27 mouse cellular contexts compared by ENCODE assay signal in genomic region chrX:155193732-155194443, GRCm38 (mm10). TPM values are rescaled to one million over a fixed set of nuclear protein-coding genes. Genes with fewer than 3 reads are reported as not detected.
A peak's percentile ranks its signal among the peaks of the same experiment; 100 is the strongest.
DNase-seq lines count a peak whose midpoint lies in the region; ATAC-seq and TF ChIP-seq lines count a peak whose summit lies in the region.
"Had no signal": no experiment of that assay in that cellular context is flagged by ENCODE, and none has a peak within 500 bp of the region (broad histone marks: within the 10 kb centered on the region; RNA-seq: fewer than 3 reads in every experiment).

No protein-coding gene starts in this region.

- no peak for TF ChIP-seq CTCF in lung, postnatal 0 days (IDR thresholded peaks at IDR 0.05)

- no peaks in the 10 kb centered on the region for H3K36me3 ChIP-seq in heart, embryonic 15.5 days
- no peaks in the 10 kb centered on the region for H3K36me3 ChIP-seq in lung, postnatal 0 days (ENCODE audit: insufficient read depth, low read length)
- no peaks in the 10 kb centered on the region for H3K36me3 ChIP-seq in intestine, embryonic 16.5 days (ENCODE audit: control insufficient read depth, insufficient read depth, low read length)
- H3K36me3 ChIP-seq: embryonic facial prominence, embryonic 13.5 days; G1E; heart, embryonic 10.5 days; midbrain, embryonic 12.5 days had no signal

- peak overlapping the region; percentile 42; the same call in 1 of the 2 replicates for H3K27ac ChIP-seq in heart, embryonic 15.5 days
- peak overlapping the region; percentile 59; the same call in 1 of the 2 replicates for H3K27ac ChIP-seq in lung, postnatal 0 days (ENCODE audit: low read length)
- peak overlapping the region; percentile 45 for H3K27ac ChIP-seq in intestine, embryonic 16.5 days (ENCODE audit: low read length)
- H3K27ac ChIP-seq: embryonic facial prominence, embryonic 13.5 days; heart, embryonic 10.5 days; hindbrain, postnatal 0 days; layer of hippocampus, adult 2 months; midbrain, embryonic 12.5 days had no signal

- no peaks in the 10 kb centered on the region for H3K9me3 ChIP-seq in heart, embryonic 15.5 days (replicated peaks)
- no peaks in the 10 kb centered on the region for H3K9me3 ChIP-seq in lung, postnatal 0 days (ENCODE audit: low read length)
- no peaks in the 10 kb centered on the region for H3K9me3 ChIP-seq in intestine, embryonic 16.5 days (ENCODE audit: control insufficient read depth, low read length)
- H3K9me3 ChIP-seq: embryonic facial prominence, embryonic 13.5 days; G1E; heart, embryonic 10.5 days; midbrain, embryonic 12.5 days had no signal

- 42% methylated on average over 5 of the region's 5 CpGs for WGBS in heart, embryonic 15.5 days
- 40% methylated on average over 5 of the region's 5 CpGs for WGBS in lung, postnatal 0 days
- WGBS in intestine, embryonic 16.5 days = 46% methylated on average over 5 of the region's 5 CpGs

- intact Hi-C loops in heart, postnatal 25 days (cut with DNase I) = no loop called here

- DNase-seq in heart, postnatal 25 days (ENCODE audit: low spot score) = no peak
- peak; percentile 36 for DNase-seq in lung, postnatal 0 days (ENCODE audit: low spot score)
- no peak for DNase-seq in lung, postnatal 36 days
- DNase-seq in yolk sac, embryonic 10.5 days (ENCODE audit: low spot score) = peak; percentile 25
- no peak for DNase-seq in kidney, adult 11 months
- no peak for DNase-seq in frontal cortex, postnatal 25 days (ENCODE audit: low spot score in 2 of 2)
- DNase-seq: adrenal gland, adult 2 months; B cell, adult 2 months; cerebellum, adult 18-20 months; cerebellum, postnatal 36 days; embryo, embryonic 11 days; gastrocnemius, postnatal 25 days; kidney, adult 8-10 months; kidney, postnatal 14 days; layer of hippocampus, postnatal 36 days; liver, postnatal 0 days had no signal

- no peak overlapping the region for H3K9ac ChIP-seq in heart, embryonic 15.5 days
- H3K9ac ChIP-seq in lung, postnatal 0 days (replicated peaks; ENCODE audit: low read depth) = no peak overlapping the region
- no peak overlapping the region for H3K9ac ChIP-seq in intestine, embryonic 16.5 days (ENCODE audit: low read depth, low read length)
- H3K9ac ChIP-seq: embryonic facial prominence, embryonic 13.5 days; liver, postnatal 0 days; midbrain, embryonic 12.5 days had no signal

- H3K4me2 ChIP-seq in heart, embryonic 15.5 days = no peak overlapping the region
- H3K4me2 ChIP-seq in lung, postnatal 0 days (replicated peaks; ENCODE audit: low read depth, low read length) = no peak overlapping the region
- no peak overlapping the region for H3K4me2 ChIP-seq in intestine, embryonic 16.5 days (ENCODE audit: low read depth, low read length)
- H3K4me2 ChIP-seq: embryonic facial prominence, embryonic 13.5 days; midbrain, embryonic 12.5 days had no signal

- no peaks in the 10 kb centered on the region for H3K27me3 ChIP-seq in heart, embryonic 15.5 days
- no peaks in the 10 kb centered on the region for H3K27me3 ChIP-seq in lung, postnatal 0 days (replicated peaks; ENCODE audit: insufficient read depth, low read length)
- H3K27me3 ChIP-seq in intestine, embryonic 16.5 days (replicated peaks; ENCODE audit: control insufficient read depth, insufficient read depth, low read length) = no peaks in the 10 kb centered on the region
- H3K27me3 ChIP-seq: CH12.LX; embryonic facial prominence, embryonic 13.5 days; midbrain, embryonic 12.5 days had no signal

- no peak for ATAC-seq in heart, embryonic 15.5 days (replicated peaks; ENCODE audit: insufficient number of reproducible peaks, insufficient read depth, low FRiP score, low read depth)
- peak; percentile 65 for ATAC-seq in lung, postnatal 0 days
- peak; percentile 91 for ATAC-seq in intestine, embryonic 16.5 days
- ATAC-seq: forebrain, embryonic 14.5 days; hindbrain, postnatal 0 days; liver, postnatal 0 days; Patski had no signal

- no peaks in the 10 kb centered on the region for H3K4me1 ChIP-seq in heart, embryonic 15.5 days (replicated peaks)
- H3K4me1 ChIP-seq in lung, postnatal 0 days (ENCODE audit: insufficient read depth, low read depth, low read length) = no peaks in the 10 kb centered on the region
- H3K4me1 ChIP-seq in intestine, embryonic 16.5 days (ENCODE audit: control insufficient read depth, insufficient read depth, low read length) = no peaks in the 10 kb centered on the region
- H3K4me1 ChIP-seq: embryonic facial prominence, embryonic 13.5 days; heart, embryonic 10.5 days; midbrain, embryonic 12.5 days had no signal

- H3K4me3 ChIP-seq in heart, embryonic 15.5 days = no peak overlapping the region
- no peak overlapping the region for H3K4me3 ChIP-seq in lung, postnatal 0 days (ENCODE audit: low read depth, low read length)
- no peak overlapping the region for H3K4me3 ChIP-seq in intestine, embryonic 16.5 days (ENCODE audit: low read length)
- H3K4me3 ChIP-seq: embryonic facial prominence, embryonic 13.5 days; heart, embryonic 10.5 days; layer of hippocampus, adult 2 months; midbrain, embryonic 12.5 days had no signal

- no peak for TF ChIP-seq EP300 in lung, postnatal 0 days (IDR thresholded peaks at IDR 0.05)

RNA-seq across cellular contexts. Expression of gene Sat1, which starts 22.4 kb away (rescaled TPM):
- 115 and 121 TPM in 2 replicates for polyA plus RNA-seq in heart, embryonic 15.5 days (2015; fragmentation: Nextera tagmentation; extraction: Ambion mirVana)
- total RNA-seq in heart, postnatal 25 days (2021) = 10 to 100 TPM; 34.8 to 35.5 TPM
- 420 and 480 TPM in 2 replicates for polyA plus RNA-seq in lung, postnatal 0 days (2015; fragmentation: Nextera tagmentation; extraction: Ambion mirVana)
- polyA plus RNA-seq in intestine, embryonic 16.5 days (2015; fragmentation: Nextera tagmentation; extraction: Ambion mirVana) = 327 and 371 TPM in 2 replicates

Comparison
In these comparisons a context has a peak if more than half of its experiments do, and no peak if none do; other contexts are left out.
1. DNase-seq: peak in lung, postnatal 0 days (single experiment) and yolk sac, embryonic 10.5 days (single experiment); none in heart, postnatal 25 days (single experiment), lung, postnatal 36 days (single experiment), kidney, adult 11 months (single experiment) and frontal cortex, postnatal 25 days (0 of 2).
2. Peak in every context shown above with its lines, with median percentiles within 50 percentile points of each other: H3K27ac ChIP-seq.